Comparison of ENCODE assay signal across 9 mouse cellular contexts in genomic region chr8:84771000-84771687, GRCm38 (mm10). TPM values are rescaled to one million over a fixed set of nuclear protein-coding genes. Genes with fewer than 3 reads are reported as not detected.
DNase-seq lines count a peak whose midpoint lies in the region; ATAC-seq and TF ChIP-seq lines count a peak whose summit lies in the region.
"Had no signal": no experiment of that assay in that cellular context is flagged by ENCODE, and none has a peak within 500 bp of the region (broad histone marks: within the 10 kb centered on the region; RNA-seq: fewer than 3 reads in every experiment).

No protein-coding gene starts in this region.

- H3K4me2 ChIP-seq in kidney, postnatal 0 days (ENCODE audit: low read length): peak overlapping the region; percentile 37; the same call in 1 of the 2 replicates
- peak overlapping the region; percentile 57 for H3K4me2 ChIP-seq in embryonic facial prominence, embryonic 13.5 days
- peak overlapping the region; percentile 46 for H3K4me2 ChIP-seq in limb, embryonic 15.5 days

- no peak for ATAC-seq in kidney, postnatal 0 days (replicated peaks; ENCODE audit: low FRiP score, low read depth)
- ATAC-seq in embryonic facial prominence, embryonic 13.5 days (ENCODE audit: insufficient number of reproducible peaks, insufficient read depth, low FRiP score, low TSS enrichment, low read depth): no peak
- ATAC-seq in limb, embryonic 15.5 days (ENCODE audit: insufficient number of reproducible peaks, low FRiP score, low TSS enrichment, low read depth): no peak
- no peak for ATAC-seq in frontal cortex, adult (ENCODE audit: low TSS enrichment)

- H3K9ac ChIP-seq in kidney, postnatal 0 days (ENCODE audit: low read depth, low read length): no peak overlapping the region
- 0 out of 2 replicates have a peak overlapping the region, but pooled peaks have one; percentile 44 for H3K9ac ChIP-seq in embryonic facial prominence, embryonic 13.5 days
- H3K9ac ChIP-seq in limb, embryonic 15.5 days: peak overlapping the region; percentile 15; the same call in 1 of the 2 replicates

- H3K27me3 ChIP-seq in kidney, postnatal 0 days (ENCODE audit: insufficient read depth, low read length): peaks cover 29% of the 10 kb centered on the region
- no peaks in the 10 kb centered on the region for H3K27me3 ChIP-seq in kidney, adult 2 months (replicated peaks; ENCODE audit: control insufficient read depth, insufficient read depth, low read length)
- peaks cover 84% of the 10 kb centered on the region for H3K27me3 ChIP-seq in embryonic facial prominence, embryonic 13.5 days
- H3K27me3 ChIP-seq in limb, embryonic 15.5 days: no peaks in the 10 kb centered on the region

- H3K36me3 ChIP-seq in kidney, postnatal 0 days (ENCODE audit: insufficient read depth, low read length): no peaks in the 10 kb centered on the region
- H3K36me3 ChIP-seq in kidney, adult 2 months (ENCODE audit: control insufficient read depth, insufficient read depth, low read length): no peaks in the 10 kb centered on the region; the same call in 1 of the 2 replicates
- H3K36me3 ChIP-seq in embryonic facial prominence, embryonic 13.5 days: peaks cover 42% of the 10 kb centered on the region
- H3K36me3 ChIP-seq in limb, embryonic 15.5 days: peaks cover 43% of the 10 kb centered on the region

- H3K9me3 ChIP-seq in kidney, postnatal 0 days (replicated peaks; ENCODE audit: low read length): no peaks in the 10 kb centered on the region
- H3K9me3 ChIP-seq in embryonic facial prominence, embryonic 13.5 days: no peaks in the 10 kb centered on the region
- no peaks in the 10 kb centered on the region for H3K9me3 ChIP-seq in limb, embryonic 15.5 days

- H3K27ac ChIP-seq in kidney, postnatal 0 days: no peak overlapping the region
- no peak overlapping the region for H3K27ac ChIP-seq in kidney, adult 2 months (ENCODE audit: insufficient read depth, low read depth, low read length)
- H3K27ac ChIP-seq in embryonic facial prominence, embryonic 13.5 days: peak overlapping the region; percentile 36; the same call in 1 of the 2 replicates
- peak overlapping the region; percentile 28 for H3K27ac ChIP-seq in embryonic fibroblast, embryonic 13.5 days (ENCODE audit: insufficient read depth, low read length)
- H3K27ac ChIP-seq in limb, embryonic 15.5 days: peak overlapping the region; percentile 76
- H3K27ac ChIP-seq: macrophage had no signal

- peaks cover 15% of the 10 kb centered on the region for H3K4me1 ChIP-seq in kidney, postnatal 0 days (replicated peaks; ENCODE audit: insufficient read depth, low read length)
- H3K4me1 ChIP-seq in kidney, adult 2 months (ENCODE audit: control insufficient read depth, insufficient read depth, low read length): peaks cover 17% of the 10 kb centered on the region
- peaks cover 66% of the 10 kb centered on the region for H3K4me1 ChIP-seq in embryonic facial prominence, embryonic 13.5 days
- H3K4me1 ChIP-seq in embryonic fibroblast, embryonic 13.5 days (ENCODE audit: control insufficient read depth, insufficient read depth, low read length): peaks cover 15% of the 10 kb centered on the region
- H3K4me1 ChIP-seq in limb, embryonic 15.5 days: peaks cover 83% of the 10 kb centered on the region

- TF ChIP-seq CTCF in kidney, postnatal 0 days (IDR thresholded peaks at IDR 0.05; ENCODE audit: low read depth): no peak
- TF ChIP-seq CTCF in kidney, adult 2 months (conservative IDR thresholded peaks at IDR 0.05; ENCODE audit: insufficient read depth, insufficient read length, low read depth, low read length): no peak
- no peak for TF ChIP-seq CTCF in embryonic fibroblast, embryonic 13.5 days (IDR thresholded peaks at IDR 0.05; ENCODE audit: borderline replicate concordance, insufficient read depth, low read length)

- 33% methylated on average over 5 of the region's 5 CpGs for WGBS in kidney, postnatal 0 days
- WGBS in kidney, adult 2 months: 66% methylated on average over 5 of the region's 5 CpGs
- 48% methylated on average over 5 of the region's 5 CpGs for WGBS in embryonic facial prominence, embryonic 13.5 days
- 38% methylated on average over 5 of the region's 5 CpGs for WGBS in limb, embryonic 15.5 days

- no peak for DNase-seq in kidney, postnatal 0 days (ENCODE audit: low spot score)
- no peak for DNase-seq in kidney, adult 2 months
- DNase-seq in frontal cortex, adult 2 months (ENCODE audit: extremely low spot score in 1 of 2, low spot score in 1 of 2): no peak
- DNase-seq: kidney, adult 18-20 months had no signal

- TF ChIP-seq POLR2A in kidney, adult 2 months (IDR thresholded peaks at IDR 0.05; ENCODE audit: low read depth, low read length): no peak
- TF ChIP-seq POLR2A in embryonic fibroblast, embryonic 13.5 days (IDR thresholded peaks at IDR 0.05; ENCODE audit: low read depth, low read length): no peak

- no peak overlapping the region for H3K4me3 ChIP-seq in kidney, postnatal 0 days (replicated peaks; ENCODE audit: low read depth, low read length)
- H3K4me3 ChIP-seq in kidney, adult 2 months (ENCODE audit: insufficient read depth, low read depth, low read length): no peak overlapping the region
- H3K4me3 ChIP-seq in embryonic facial prominence, embryonic 13.5 days: peak overlapping the region; percentile 25
- peak overlapping the region; percentile 18 for H3K4me3 ChIP-seq in embryonic fibroblast, embryonic 13.5 days (ENCODE audit: insufficient read depth, low read length)
- peak overlapping the region; percentile 35 for H3K4me3 ChIP-seq in limb, embryonic 15.5 days

RNA-seq across cellular contexts. Expression of gene Nfix, which starts 29.0 kb away (rescaled TPM):
- 21.1 and 22.3 TPM in 2 replicates for polyA plus RNA-seq in kidney, postnatal 0 days (2015; fragmentation: Nextera tagmentation; extraction: Ambion mirVana)
- 17.7 and 22.1 TPM in 2 replicates for polyA plus RNA-seq in kidney, adult 2 months (2012; rRNA removed)
- polyA plus RNA-seq in embryonic facial prominence, embryonic 13.5 days (2015; fragmentation: Nextera tagmentation; extraction: Ambion mirVana): 37.0 and 42.9 TPM in 2 replicates
- polyA plus RNA-seq in embryonic fibroblast, embryonic 13.5 days (2011; ENCODE audit: insufficient read length, low read depth, missing spikeins): 173 and 236 TPM in 2 replicates
- 87.0 and 100 TPM in 2 replicates for polyA plus RNA-seq in limb, embryonic 15.5 days (2015; fragmentation: Nextera tagmentation; extraction: Ambion mirVana)
- polyA plus RNA-seq in frontal cortex, adult 2 months (2012; rRNA removed): 51.3 and 61.3 TPM in 2 replicates

RNA-seq across cellular contexts. Expression of gene G430095P16Rik, which starts 48.3 kb away (rescaled TPM):
- polyA plus RNA-seq in kidney, postnatal 0 days (2015; fragmentation: Nextera tagmentation; extraction: Ambion mirVana): 1.9 and 2.5 TPM in 2 replicates
- 0.65 and 0.81 TPM in 2 replicates for polyA plus RNA-seq in kidney, adult 2 months (2012; rRNA removed)
- 6.1 and 6.2 TPM in 2 replicates for polyA plus RNA-seq in embryonic facial prominence, embryonic 13.5 days (2015; fragmentation: Nextera tagmentation; extraction: Ambion mirVana)
- polyA plus RNA-seq in embryonic fibroblast, embryonic 13.5 days (2011; ENCODE audit: insufficient read length, low read depth, missing spikeins): 0.74 TPM in 1 of 2 replicates, not detected in the other
- 3.8 and 5.5 TPM in 2 replicates for polyA plus RNA-seq in limb, embryonic 15.5 days (2015; fragmentation: Nextera tagmentation; extraction: Ambion mirVana)
- 0.36 TPM in 1 of 2 replicates, not detected in the other for polyA plus RNA-seq in frontal cortex, adult 2 months (2012; rRNA removed)
- polyA plus RNA-seq: macrophage had no signal

RNA-seq across cellular contexts. Expression of gene Dand5, which starts 51.5 kb away (rescaled TPM):
- polyA plus RNA-seq in kidney, postnatal 0 days (2015; fragmentation: Nextera tagmentation; extraction: Ambion mirVana): 7.0 and 7.4 TPM in 2 replicates
- polyA plus RNA-seq in kidney, adult 2 months (2012; rRNA removed): 4.4 and 4.5 TPM in 2 replicates
- polyA plus RNA-seq in embryonic facial prominence, embryonic 13.5 days (2015; fragmentation: Nextera tagmentation; extraction: Ambion mirVana): 7.0 TPM in 2 replicates
- 2.0 and 2.3 TPM in 2 replicates for polyA plus RNA-seq in embryonic fibroblast, embryonic 13.5 days (2011; ENCODE audit: insufficient read length, low read depth, missing spikeins)
- polyA plus RNA-seq in limb, embryonic 15.5 days (2015; fragmentation: Nextera tagmentation; extraction: Ambion mirVana): 7.5 and 8.0 TPM in 2 replicates
- polyA plus RNA-seq in frontal cortex, adult 2 months (2012; rRNA removed): 14.6 and 15.5 TPM in 2 replicates

Comparison
In these comparisons a context has a peak if more than half of its experiments do, and no peak if none do; other contexts are left out.
1. H3K27ac ChIP-seq: peak in embryonic facial prominence, embryonic 13.5 days (single experiment), embryonic fibroblast, embryonic 13.5 days (single experiment) and limb, embryonic 15.5 days (single experiment); none in kidney, postnatal 0 days (single experiment) and kidney, adult 2 months (single experiment).
2. H3K4me3 ChIP-seq: peak in embryonic facial prominence, embryonic 13.5 days (single experiment), embryonic fibroblast, embryonic 13.5 days (single experiment) and limb, embryonic 15.5 days (single experiment); none in kidney, postnatal 0 days (single experiment) and kidney, adult 2 months (single experiment).
3. Peak in every context shown above with its lines, with median percentiles within 50 percentile points of each other: H3K4me2 ChIP-seq.